Mouse (Mus musculus) spleen, adult 2 months (tissue): ENCODE data around the gene Il9. TPM values are rescaled to one million over a fixed set of nuclear protein-coding genes. Genes with fewer than 3 reads are reported as not detected.

Experiments used
- DNase-seq, 2 experiments: peaks; one replicate each; pipeline versions ENCODE4 v3.0.0 to v3.0.0-alpha.2; 2012 to 2021; ENCODE audit warnings: low spot score in 2 of 2, low read depth in 1 of 2
- H3K27ac ChIP-seq: fragments of 200-500 bp; 2 replicates; pipeline ENCODE4 v1.5.1; 2012; ENCODE audit warnings: low read length, inconsistent platforms; ENCODE audit not compliant: insufficient read depth
- H3K27me3 ChIP-seq: fragments of 200-500 bp; 2 replicates; pipeline ENCODE4 v1.6.1; 2012; ENCODE audit warnings: mild to moderate bottlenecking, moderate library complexity, low read length, inconsistent platforms; ENCODE audit not compliant: control insufficient read depth, insufficient read depth
- H3K36me3 ChIP-seq: fragments of 200-500 bp; 2 replicates; pipeline ENCODE4 v1.6.1; 2012; ENCODE audit warnings: mild to moderate bottlenecking, low read length, inconsistent platforms; ENCODE audit not compliant: control insufficient read depth, insufficient read depth
- H3K4me1 ChIP-seq: fragments of 200-500 bp; 2 replicates; pipeline ENCODE4 v1.6.1; 2011; ENCODE audit warnings: inconsistent platforms; ENCODE audit not compliant: control insufficient read depth, insufficient read depth, insufficient read length
- H3K4me3 ChIP-seq: fragments of 200-500 bp; 2 replicates; pipeline ENCODE4 v1.5.1; 2011; ENCODE audit warnings: mild to moderate bottlenecking, inconsistent platforms; ENCODE audit not compliant: insufficient read depth, insufficient read length; ENCODE audit errors: extremely low read depth
- CTCF ChIP-seq: fragments of 200-500 bp; IDR thresholded peaks from 2 replicates; pipeline ENCODE4 v1.5.1; 2011; ENCODE audit warnings: mild to moderate bottlenecking, inconsistent platforms; ENCODE audit not compliant: insufficient read depth, insufficient read length, insufficient replicate concordance; ENCODE audit errors: extremely low read depth
- POLR2A ChIP-seq: fragments of 200-500 bp; IDR thresholded peaks from 2 replicates; pipeline ENCODE4 v1.6.1; 2011; ENCODE audit warnings: low read depth, low read length, inconsistent platforms
- WGBS: fragments of 180-500 bp; shearing (Covaris S2); methylation state at CpG from one replicate; pipeline ENCODE4 v1.1.7; 2018; 5-methylcytosine and 5-hydroxymethylcytosine counted together
- polyA plus RNA-seq: library from polyadenylated mRNA; depleted of rRNA; stranded (reverse); fragments of >200 nt; gene quantifications from 2 replicates; pipeline ENCODE4 v1.2.3, GENCODE M21; 2012

Gene Il9
- polyA plus RNA-seq, 1 experiment: not detected

DNA sequence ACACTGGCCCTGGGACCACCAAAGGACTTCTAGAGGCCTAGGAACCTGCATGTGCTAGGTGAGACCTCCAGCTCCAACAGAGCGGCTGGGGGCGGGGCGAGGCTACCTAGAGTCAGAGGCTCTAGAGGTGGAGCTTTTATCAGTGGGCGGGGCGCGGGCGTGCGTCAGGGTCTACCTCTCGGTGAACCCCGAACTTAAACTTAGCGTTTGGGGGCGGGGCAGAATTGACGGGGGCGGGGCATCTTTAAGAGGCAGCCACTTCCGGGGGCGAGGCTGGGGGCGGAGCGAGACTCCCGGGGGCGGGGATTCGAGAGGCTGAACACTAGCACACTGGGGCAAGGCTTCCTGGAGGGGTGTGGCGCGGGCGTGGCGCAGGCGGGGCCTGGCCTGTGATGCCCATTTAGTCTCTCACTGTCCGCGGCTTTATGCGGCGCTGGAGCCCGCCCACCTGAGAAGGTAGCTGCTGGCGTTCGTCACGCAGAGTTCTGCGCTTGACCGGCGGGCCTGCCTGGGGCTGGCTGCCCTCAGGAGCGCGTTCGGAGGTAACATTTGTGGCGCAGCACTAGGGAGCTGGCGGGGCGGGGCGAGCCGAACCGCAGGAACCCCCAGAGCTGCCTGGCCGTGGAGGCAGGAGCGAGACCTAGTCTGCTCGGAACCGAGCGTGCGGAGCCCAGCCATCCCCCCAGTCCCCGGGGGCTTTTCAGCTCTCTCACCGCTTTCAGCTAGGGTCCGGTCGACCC lies 40.2 kb upstream of the Il9 start, which contains the start of gene Fbxl21:
Gene Fbxl21, plus strand, starts transcription at position 392 of the 740 bp plus-strand sequence.
- no peak for TF ChIP-seq POLR2A
- no peak for TF ChIP-seq CTCF
- peak; percentile 68 to 93 for DNase-seq
- H3K27ac ChIP-seq: no peak within 1 kb of the TSS

DNA sequence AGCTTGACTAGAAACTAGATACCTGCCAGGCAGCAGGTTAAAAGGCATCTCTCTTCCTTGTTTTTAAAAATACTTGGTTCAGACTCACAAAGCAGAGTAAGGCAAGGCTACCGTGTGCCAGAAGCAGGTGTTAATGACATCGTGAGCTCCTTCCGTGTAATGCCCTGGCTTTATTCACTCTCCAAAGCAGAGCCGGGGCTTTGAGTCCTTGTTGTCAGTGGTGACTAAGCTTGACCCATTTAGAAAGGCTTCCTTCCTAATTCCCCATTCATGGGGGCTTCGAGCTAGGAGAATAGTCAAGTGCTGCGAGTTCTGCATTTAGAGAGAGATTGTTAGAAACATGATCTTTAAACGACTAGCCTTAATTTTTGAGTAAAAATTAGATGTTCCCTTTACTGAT lies 34.8 kb upstream of the Il9 start:
- Histone ChIP-seq H3K36me3 (no peaks in the 10 kb centered on the region), H3K4me3 (no peak overlapping the region), H3K27me3 (no peaks in the 10 kb centered on the region), H3K27ac (no peak overlapping the region), H3K4me1 (no peaks in the 10 kb centered on the region)
- WGBS: 49% methylated on average over 7 of the region's 7 CpGs
- TF ChIP-seq CTCF (no peak), POLR2A (no peak)
- DNase-seq: no peak

More for the DNA sequence above, 40.2 kb upstream of the Il9 start, which contains the start of gene Fbxl21:
- WGBS: 3% methylated on average over 55 of the region's 56 CpGs
- H3K36me3 ChIP-seq: no peaks in the 10 kb centered on the region
- H3K4me3 ChIP-seq: peak within 1 kb of the TSS; percentile 67
- no peaks in the 10 kb centered on the region for H3K27me3 ChIP-seq
- peaks cover 5% of the 10 kb centered on the region for H3K4me1 ChIP-seq

DNA sequence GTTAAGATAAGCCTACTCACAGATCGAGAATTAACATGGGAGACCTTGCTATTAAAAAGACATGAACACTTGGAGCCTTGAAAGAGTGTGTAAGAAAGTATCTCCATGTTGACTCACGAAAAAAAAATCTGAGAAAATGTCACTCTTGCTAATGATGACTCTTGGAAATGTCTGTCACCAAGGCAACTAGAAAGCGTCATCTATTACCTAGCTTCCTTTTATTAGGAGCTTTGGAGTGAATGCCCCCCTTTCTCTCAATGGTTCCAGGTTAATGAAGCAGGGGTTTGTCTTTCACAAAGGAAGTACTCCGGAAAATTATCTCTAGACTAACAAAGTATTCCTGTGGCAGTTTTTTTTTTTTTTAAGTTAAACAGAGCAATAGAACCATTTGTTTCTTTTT lies 34.3 kb upstream of the Il9 start:
- Histone ChIP-seq H3K27me3 (no peaks in the 10 kb centered on the region), H3K4me1 (no peaks in the 10 kb centered on the region), H3K36me3 (no peaks in the 10 kb centered on the region), H3K4me3 (no peak overlapping the region), H3K27ac (no peak overlapping the region)
- TF ChIP-seq CTCF: no peak
- no peak for TF ChIP-seq POLR2A
- 83% methylated on average over 4 of the region's 4 CpGs for WGBS
- DNase-seq: no peak

DNA sequence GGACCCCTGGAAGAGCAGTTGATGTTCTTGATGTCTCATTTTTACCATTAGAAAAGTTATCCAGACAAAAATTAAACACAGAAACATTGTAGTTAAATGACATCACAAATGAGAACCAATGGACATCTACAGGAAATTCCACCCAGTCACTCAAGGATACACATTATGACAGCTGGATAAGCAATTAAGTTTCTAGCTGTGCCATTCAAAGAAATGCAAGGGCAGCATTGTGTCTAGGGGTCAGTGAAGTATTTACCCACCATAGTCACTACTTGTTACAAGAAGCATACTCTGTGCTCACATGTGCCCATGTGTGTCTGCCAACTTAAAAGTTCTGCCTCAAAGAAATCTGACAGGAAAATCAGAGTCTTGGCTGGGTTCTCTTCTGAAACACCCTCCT lies 31.5 kb upstream of the Il9 start:
- no peaks in the 10 kb centered on the region for H3K27me3 ChIP-seq
- no peak overlapping the region for H3K4me3 ChIP-seq
- H3K36me3 ChIP-seq: no peaks in the 10 kb centered on the region
- TF ChIP-seq CTCF (no peak), POLR2A (no peak)
- no peak overlapping the region for H3K27ac ChIP-seq
- no peaks in the 10 kb centered on the region for H3K4me1 ChIP-seq
- DNase-seq: no peak

DNA sequence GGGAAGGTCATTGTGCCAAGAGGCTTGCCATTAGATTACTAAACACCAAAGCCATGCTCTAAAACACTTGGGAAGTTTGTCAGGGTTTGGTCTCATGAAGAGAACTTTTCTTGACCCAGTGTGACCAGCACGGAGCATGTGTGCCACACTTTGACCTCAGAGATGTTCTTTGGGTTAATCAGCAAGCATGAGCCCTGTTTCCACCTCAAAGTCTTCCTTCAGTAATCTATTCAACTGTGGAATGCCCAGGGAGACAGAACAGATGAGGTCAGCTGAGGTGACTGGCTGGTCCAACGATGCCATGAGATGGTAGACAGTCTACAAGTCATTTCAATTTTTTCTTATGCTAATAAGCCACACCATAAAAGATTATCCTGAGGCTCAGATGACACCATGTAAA lies 27.8 kb upstream of the Il9 start:
- DNase-seq: no peak
- no peaks in the 10 kb centered on the region for H3K36me3 ChIP-seq
- no peak overlapping the region for H3K27ac ChIP-seq
- 79% methylated on average over 2 of the region's 2 CpGs for WGBS
- H3K27me3 ChIP-seq: no peaks in the 10 kb centered on the region
- TF ChIP-seq POLR2A (no peak), CTCF (no peak)
- H3K4me1 ChIP-seq: no peaks in the 10 kb centered on the region
- no peak overlapping the region for H3K4me3 ChIP-seq

DNA sequence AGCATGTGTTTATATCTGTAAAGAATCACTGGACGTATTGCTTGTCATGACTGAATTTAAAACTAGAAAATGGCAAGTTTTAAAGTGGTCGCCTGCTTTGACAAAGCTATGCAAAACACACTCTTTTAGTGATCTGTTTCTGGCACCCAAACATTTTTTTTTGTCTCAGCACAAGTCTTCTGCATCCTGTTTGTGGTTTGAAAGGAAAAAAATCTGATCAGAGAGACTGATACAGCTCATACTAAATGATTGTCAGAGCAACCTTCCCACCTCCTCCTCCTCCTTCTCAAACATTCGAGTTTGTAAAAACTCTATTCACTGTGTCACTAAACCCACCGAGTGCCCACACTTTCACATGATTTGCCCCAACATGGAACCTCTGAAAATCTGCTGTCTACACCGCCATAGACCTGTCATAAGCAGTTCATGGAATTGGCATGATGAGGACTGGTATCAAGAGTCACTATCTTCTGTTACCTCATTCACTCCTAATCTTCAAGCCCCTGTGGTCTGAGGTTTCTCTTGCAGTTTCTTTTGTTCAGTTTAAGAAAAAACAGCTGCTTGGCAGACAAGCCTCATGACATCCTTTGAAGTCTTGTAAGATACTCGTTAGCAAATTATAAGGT lies 24.9 kb upstream of the Il9 start:
- H3K27me3 ChIP-seq: no peaks in the 10 kb centered on the region
- peak in 1 of 2 experiments; percentile 47 for DNase-seq
- TF ChIP-seq POLR2A (no peak), CTCF (no peak)
- no peak overlapping the region for H3K27ac ChIP-seq
- no peaks in the 10 kb centered on the region; the same call in 1 of the 2 replicates for H3K4me1 ChIP-seq
- WGBS: 18% methylated on average over 6 of the region's 6 CpGs
- H3K4me3 ChIP-seq: no peak overlapping the region
- no peaks in the 10 kb centered on the region for H3K36me3 ChIP-seq
